Mouse (Mus musculus) small intestine, adult 2 months (tissue): ENCODE results near the gene Duox2. TPM values are rescaled to one million over a fixed set of nuclear protein-coding genes. Genes with fewer than 3 reads are reported as not detected.

Experiments used
- H3K27ac ChIP-seq: fragments of 200-500 bp; 2 replicates; pipeline ENCODE4 v1.5.1; 2012; ENCODE audit warnings: low read depth, low read length, control low read depth, inconsistent platforms; ENCODE audit not compliant: insufficient read depth
- H3K27me3 ChIP-seq: fragments of 200-500 bp; 2 replicates; pipeline ENCODE4 v1.6.1; 2012; ENCODE audit warnings: mild to moderate bottlenecking, moderate library complexity, low read length, inconsistent platforms; ENCODE audit not compliant: control insufficient read depth, insufficient read depth
- H3K36me3 ChIP-seq: fragments of 200-500 bp; 2 replicates; pipeline ENCODE4 v1.6.1; 2012; ENCODE audit warnings: mild to moderate bottlenecking, low read length, control low read depth, inconsistent platforms; ENCODE audit not compliant: control insufficient read depth, insufficient read depth
- H3K4me1 ChIP-seq: fragments of 200-500 bp; 2 replicates; pipeline ENCODE4 v1.6.1; 2012; ENCODE audit warnings: low read length, inconsistent platforms, mixed read lengths; ENCODE audit not compliant: control insufficient read depth, insufficient read depth, insufficient read length
- H3K4me3 ChIP-seq: fragments of 200-500 bp; 2 replicates; pipeline ENCODE4 v1.5.1; 2012; ENCODE audit warnings: low read depth, mild to moderate bottlenecking, control low read depth, inconsistent platforms, low read length, moderate library complexity
- CTCF ChIP-seq: fragments of 200-500 bp; IDR thresholded peaks from 2 replicates; pipeline ENCODE4 v1.5.1; 2012; ENCODE audit warnings: low read depth, mild to moderate bottlenecking, control low read depth, inconsistent platforms, low read length, moderate library complexity, mixed read lengths; ENCODE audit not compliant: insufficient replicate concordance, insufficient read length; ENCODE audit errors: extremely low read depth
- POLR2A ChIP-seq: fragments of 200-500 bp; IDR thresholded peaks from 2 replicates; pipeline ENCODE4 v1.6.1; 2012; ENCODE audit warnings: low read depth, mild to moderate bottlenecking, control low read depth, inconsistent platforms, low read length, moderate library complexity
- WGBS: fragments of 180-500 bp; shearing (Covaris S2); methylation state at CpG from one replicate; pipeline ENCODE4 v1.1.7; 2018; 5-methylcytosine and 5-hydroxymethylcytosine counted together
- polyA plus RNA-seq: library from polyadenylated mRNA; depleted of rRNA; stranded (reverse); fragments of >200 nt; gene quantifications from 2 replicates; pipeline ENCODE4 v1.2.3, GENCODE M21; 2012

Duox2 gene
- polyA plus RNA-seq, 1 experiment: 133 TPM

DNA sequence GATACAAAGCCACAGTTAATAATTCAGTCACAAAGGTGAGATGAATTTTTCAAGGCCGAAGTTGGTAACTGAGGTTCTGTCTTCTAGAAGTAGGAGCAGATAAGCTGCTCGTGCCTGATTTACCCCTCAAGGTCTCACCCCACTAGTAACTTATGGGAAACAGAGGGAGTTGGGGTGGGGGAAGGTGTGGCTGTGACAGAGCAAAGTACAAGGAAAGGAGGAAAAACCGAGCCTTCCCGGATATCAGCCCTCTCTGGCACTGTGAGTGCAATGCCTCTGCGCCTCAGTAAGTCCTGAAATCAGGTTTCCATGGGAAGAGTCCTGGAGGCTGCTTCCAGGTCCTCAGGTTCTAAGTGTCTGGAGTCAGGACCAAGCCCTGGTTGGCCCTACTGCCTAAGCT lies 37.5 kb downstream of the Duox2 start:
- Histone ChIP-seq H3K27me3 (no peaks in the 10 kb centered on the region), H3K4me1 (peaks cover 16% of the 10 kb centered on the region), H3K4me3 (no peak overlapping the region), H3K27ac (peak overlapping the region; percentile 82), H3K36me3 (peaks cover 33% of the 10 kb centered on the region)
- 32% methylated on average over 5 of the region's 5 CpGs for WGBS
- TF ChIP-seq CTCF (no peak), POLR2A (no peak)

- Histone ChIP-seq H3K4me3 (no peak overlapping the region), H3K4me1 (peaks cover 8% of the 10 kb centered on the region), H3K27me3 (no peaks in the 10 kb centered on the region), H3K27ac (no peak overlapping the region), H3K36me3 (peaks cover 41% of the 10 kb centered on the region)
- TF ChIP-seq POLR2A (no peak), CTCF (no peak)
- WGBS: 96% methylated on average over 5 of the region's 5 CpGs
Measured at GRCm38 (mm10) chr2:122255997-122256396, 42.3 kb downstream of the Duox2 start.

DNA sequence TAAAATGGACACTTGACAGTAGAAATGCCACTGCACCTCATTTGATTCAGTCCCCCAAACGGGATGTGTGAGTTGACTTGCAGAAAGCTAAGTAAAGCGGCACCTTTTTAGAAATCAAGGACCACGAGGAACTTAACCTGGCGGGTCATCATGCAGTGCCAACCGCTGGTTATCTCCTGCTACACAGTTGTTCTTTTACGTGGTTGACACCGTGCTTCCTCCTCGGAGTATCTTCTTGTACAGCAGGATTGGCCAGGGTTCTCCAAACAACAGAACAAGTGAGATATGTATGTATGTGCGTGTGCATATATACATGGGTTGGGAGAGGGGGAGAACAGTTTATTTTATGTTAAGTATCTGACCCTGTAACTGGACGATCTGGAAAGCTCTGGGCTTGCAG lies 50.5 kb downstream of the Duox2 start:
- 86% methylated on average over 10 of the region's 10 CpGs for WGBS
- no peak for TF ChIP-seq CTCF
- no peak for TF ChIP-seq POLR2A
- H3K4me1 ChIP-seq: peaks cover 12% of the 10 kb centered on the region
- no peaks in the 10 kb centered on the region for H3K27me3 ChIP-seq
- H3K4me3 ChIP-seq: no peak overlapping the region
- no peak overlapping the region for H3K27ac ChIP-seq
- peaks cover 51% of the 10 kb centered on the region for H3K36me3 ChIP-seq

DNA sequence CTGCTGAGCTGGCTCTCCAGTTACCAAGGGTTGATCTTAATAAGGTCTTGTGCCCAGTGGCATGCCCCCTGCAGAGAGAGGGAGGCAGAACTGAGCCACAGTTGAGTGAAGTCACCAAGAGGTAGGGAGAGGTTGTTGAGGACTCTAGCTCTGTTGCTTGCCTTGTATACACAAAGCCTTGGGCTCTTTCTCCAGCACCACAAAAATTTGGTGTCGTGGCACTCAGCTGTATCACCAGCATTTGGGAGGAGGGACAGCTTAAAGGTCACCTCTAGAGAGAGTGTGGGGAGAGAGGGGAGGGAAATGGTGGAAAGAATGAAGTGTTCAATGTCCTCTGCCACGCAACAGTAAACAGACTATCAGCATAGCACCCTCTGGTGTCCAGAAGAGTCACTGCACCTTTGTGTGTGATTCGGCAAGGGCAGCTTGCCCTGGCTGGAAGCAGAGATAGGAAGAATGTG lies 54.5 kb downstream of the Duox2 start:
- H3K36me3 ChIP-seq: peaks cover 27% of the 10 kb centered on the region
- peaks cover 25% of the 10 kb centered on the region; the same call in 1 of the 2 replicates for H3K4me1 ChIP-seq
- no peak overlapping the region for H3K4me3 ChIP-seq
- peak overlapping the region; percentile 41 for H3K27ac ChIP-seq
- TF ChIP-seq CTCF: peak; percentile 84; the same call in 1 of the 2 replicates
- TF ChIP-seq POLR2A: no peak
- under 1% methylated on average over 3 of the region's 3 CpGs for WGBS
- no peaks in the 10 kb centered on the region for H3K27me3 ChIP-seq

- peaks cover 14% of the 10 kb centered on the region for H3K36me3 ChIP-seq
- TF ChIP-seq POLR2A (no peak), CTCF (no peak)
- peaks cover 25% of the 10 kb centered on the region; the same call in 1 of the 2 replicates for H3K4me1 ChIP-seq
- peak overlapping the region; percentile 83 for H3K27ac ChIP-seq
- H3K4me3 ChIP-seq: no peak overlapping the region
- H3K27me3 ChIP-seq: no peaks in the 10 kb centered on the region
- 18% methylated on average over 6 of the region's 6 CpGs for WGBS
Measured at GRCm38 (mm10) chr2:122241935-122242334, 56.3 kb downstream of the Duox2 start.

- WGBS: 31% methylated on average over 4 of the region's 4 CpGs
- Histone ChIP-seq H3K27ac (peak overlapping the region; percentile 83), H3K4me1 (peaks cover 26% of the 10 kb centered on the region; the same call in 1 of the 2 replicates), H3K4me3 (no peak overlapping the region), H3K27me3 (no peaks in the 10 kb centered on the region), H3K36me3 (peaks cover 9% of the 10 kb centered on the region)
- TF ChIP-seq CTCF (no peak), POLR2A (no peak)
Measured at GRCm38 (mm10) chr2:122241226-122241625, 57.0 kb downstream of the Duox2 start.

- Histone ChIP-seq H3K4me1 (peaks cover 28% of the 10 kb centered on the region; the same call in 1 of the 2 replicates), H3K36me3 (peaks cover 6% of the 10 kb centered on the region), H3K27me3 (no peaks in the 10 kb centered on the region), H3K4me3 (no peak overlapping the region), H3K27ac (peak overlapping the region; percentile 83)
- TF ChIP-seq CTCF (no peak), POLR2A (no peak)
Measured at GRCm38 (mm10) chr2:122240735-122241134, 57.5 kb downstream of the Duox2 start.
